Mouse (Mus musculus): ENCODE data around the gene Glb1. TPM values are rescaled to one million over a fixed set of nuclear protein-coding genes. Genes with fewer than 3 reads are reported as not detected.

The Glb1 gene
- polyA plus RNA-seq, 1 experiment from 2014 or later = 66.2 TPM

DNA sequence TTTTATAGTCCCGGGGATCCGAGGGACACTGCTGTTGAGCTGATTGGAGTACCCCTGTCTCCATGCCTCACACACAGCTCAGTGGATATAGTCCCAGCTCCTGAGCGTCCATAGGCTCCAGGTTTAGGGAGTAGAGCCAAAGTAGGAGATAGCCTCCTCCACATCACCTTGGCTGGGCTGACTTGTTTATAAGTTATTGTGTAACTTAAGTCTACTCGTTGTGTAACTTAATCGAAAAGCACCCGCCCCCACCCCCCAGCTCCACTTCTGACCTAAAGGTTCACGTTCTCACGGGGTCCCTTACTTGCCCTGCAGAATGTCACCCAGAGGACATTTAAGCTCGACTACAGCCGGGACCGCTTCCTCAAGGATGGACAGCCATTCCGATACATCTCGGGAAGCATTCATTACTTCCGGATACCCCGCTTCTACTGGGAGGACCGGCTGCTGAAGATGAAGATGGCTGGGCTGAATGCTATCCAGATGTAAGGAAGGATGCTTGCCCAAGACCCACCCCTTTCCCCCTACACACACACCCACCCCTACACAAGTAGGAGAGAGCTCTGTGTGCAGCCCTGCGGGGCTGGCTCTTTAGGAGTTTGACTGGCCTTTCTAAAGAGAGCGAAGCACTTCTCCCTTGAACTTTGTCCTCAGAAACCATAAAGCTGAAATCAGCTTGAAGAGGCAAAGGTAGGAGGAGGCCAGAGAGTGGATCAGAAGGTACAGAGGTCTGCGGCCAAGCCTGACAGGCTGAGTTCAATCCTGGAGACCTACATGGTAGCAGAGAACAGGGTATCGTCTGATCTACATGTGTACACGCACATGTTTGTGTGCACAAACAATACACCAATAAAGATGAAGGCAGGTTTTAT is 16.0 kb downstream of the Glb1 start:
- no peaks in the 10 kb centered on the region for H3K27me3 ChIP-seq
- in situ Hi-C loops (cut with MboI; ENCODE audit: low pct_unique_long_range_greater_than_20kb) = loop anchor here (5.0 kb wide), 2 partner anchors 80 to 165 kb away; no protein-coding TSS in a partner anchor
- POLR2A ChIA-PET = no interaction called here
- TF ChIP-seq CTCF (IDR thresholded peaks at IDR 0.05) = no peak
- CTCF ChIA-PET = interaction anchor here (0.9 to 3.3 kb wide), 10 partner anchors 9 to 94 kb away, joined by 3 to 24 read pairs (median 4); no protein-coding TSS in a partner anchor
- ATAC-seq (no peak), DNase-seq (ENCODE audit: low read depth, low spot score) (no peak)

DNA sequence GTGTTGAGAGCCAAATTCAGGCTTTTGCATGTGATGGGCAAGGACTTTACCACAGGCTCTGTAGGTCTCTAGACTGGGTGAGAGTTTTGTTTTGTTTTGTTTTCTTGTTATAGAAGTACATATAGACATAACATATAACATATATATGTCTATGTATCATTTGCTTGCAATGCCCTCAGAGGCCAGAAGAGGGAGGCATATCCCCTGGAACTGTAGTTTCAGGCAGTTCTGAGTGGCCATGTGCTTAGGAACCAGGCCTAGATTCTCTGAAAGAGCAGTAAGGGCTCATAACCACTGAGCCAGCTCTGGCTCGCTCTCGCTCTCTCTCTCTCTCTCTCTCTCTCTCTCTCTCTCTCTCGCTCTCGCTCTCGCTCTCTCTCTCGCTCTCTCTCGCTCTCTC is 17.3 kb downstream of the Glb1 start:
- DNase-seq (ENCODE audit: low read depth, low spot score) = no peak
- in situ Hi-C loops (cut with MboI; ENCODE audit: low pct_unique_long_range_greater_than_20kb) = loop anchor here (5.0 kb wide), 2 partner anchors 79 to 164 kb away; no protein-coding TSS in a partner anchor
- no peak for ATAC-seq
- TF ChIP-seq CTCF (IDR thresholded peaks at IDR 0.05) = peak; percentile 79
- CTCF ChIA-PET = no interaction called here
- POLR2A ChIA-PET = no interaction called here
- no peaks in the 10 kb centered on the region for H3K27me3 ChIP-seq

DNA sequence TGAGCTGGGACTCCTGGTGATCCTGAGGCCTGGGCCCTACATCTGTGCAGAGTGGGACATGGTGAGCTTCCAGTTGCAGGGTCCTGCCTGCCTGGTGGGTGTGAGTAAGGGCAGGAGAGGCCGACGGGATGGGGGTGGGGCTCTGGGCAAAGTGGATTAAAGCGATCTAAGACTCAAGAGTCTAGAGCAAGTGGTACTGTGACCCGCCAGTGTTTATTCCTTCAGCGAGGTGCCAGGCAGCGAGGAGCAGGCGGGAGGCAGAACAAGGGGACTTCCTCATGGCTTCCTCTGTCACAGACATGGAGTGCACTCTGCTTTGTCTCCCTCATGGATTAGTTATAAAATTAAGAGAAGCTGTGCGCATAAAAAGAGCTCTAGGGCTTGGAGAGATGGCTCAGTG is 19.6 kb downstream of the Glb1 start:
- no peak for TF ChIP-seq CTCF (IDR thresholded peaks at IDR 0.05)
- ChIA-PET CTCF (interaction anchor here (1.4 to 1.7 kb wide), 2 partner anchors 78 to 161 kb away, joined by 4 to 5 read pairs; no protein-coding TSS in a partner anchor), POLR2A (no interaction called here)
- in situ Hi-C loops (cut with MboI; ENCODE audit: low pct_unique_long_range_greater_than_20kb) = no loop called here
- no peak for DNase-seq (ENCODE audit: low read depth, low spot score)
- no peak for ATAC-seq
- no peaks in the 10 kb centered on the region for H3K27me3 ChIP-seq

DNA sequence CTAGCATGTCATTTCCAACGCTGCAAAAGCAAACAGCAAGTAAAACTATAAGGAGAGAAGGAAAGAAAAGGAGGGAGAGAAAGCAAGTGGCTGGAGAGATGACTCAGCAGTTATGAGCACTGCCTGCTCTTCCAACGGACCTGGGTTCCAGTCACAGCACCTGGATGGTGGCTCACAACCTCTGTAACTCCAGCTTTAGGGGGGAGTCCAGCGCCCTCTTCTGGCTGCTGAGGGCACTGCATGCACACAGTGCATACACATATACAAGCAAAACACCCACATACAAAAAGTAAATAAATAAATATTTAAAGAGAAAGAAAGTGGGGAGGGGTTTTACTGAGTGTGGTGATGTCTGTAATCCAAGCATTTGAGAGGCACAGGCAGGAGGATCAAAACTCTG is 20.2 kb downstream of the Glb1 start:
- ChIA-PET CTCF (interaction anchor here (1.4 to 1.7 kb wide), 2 partner anchors 78 to 160 kb away, joined by 4 to 5 read pairs; no protein-coding TSS in a partner anchor), POLR2A (no interaction called here)
- no peaks in the 10 kb centered on the region for H3K27me3 ChIP-seq
- in situ Hi-C loops (cut with MboI; ENCODE audit: low pct_unique_long_range_greater_than_20kb) = no loop called here
- DNase-seq (ENCODE audit: low read depth, low spot score) (no peak), ATAC-seq (no peak)
- TF ChIP-seq CTCF (IDR thresholded peaks at IDR 0.05) = no peak

DNA sequence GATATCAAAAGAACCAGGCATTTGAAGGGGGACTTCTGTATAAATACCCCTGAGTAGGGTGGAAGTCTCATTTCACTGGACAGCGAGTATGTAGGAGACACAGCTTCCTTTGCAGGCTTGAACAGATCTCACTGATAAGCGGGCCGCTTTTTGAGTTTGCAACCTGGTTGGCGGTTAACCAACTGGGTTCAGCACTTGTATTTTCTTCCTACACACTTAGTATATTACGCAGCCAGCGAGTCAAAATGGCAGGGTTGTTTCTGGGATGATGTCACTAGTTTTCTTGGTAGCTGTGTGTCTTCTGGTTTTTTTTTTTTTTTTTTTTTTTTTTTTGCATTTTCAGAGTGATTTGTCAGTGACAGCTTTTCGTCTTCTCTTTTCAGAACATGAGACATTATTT is 20.9 kb downstream of the Glb1 start:
- DNase-seq (ENCODE audit: low read depth, low spot score) = no peak
- POLR2A ChIA-PET = no interaction called here
- in situ Hi-C loops (cut with MboI; ENCODE audit: low pct_unique_long_range_greater_than_20kb) = no loop called here

DNA sequence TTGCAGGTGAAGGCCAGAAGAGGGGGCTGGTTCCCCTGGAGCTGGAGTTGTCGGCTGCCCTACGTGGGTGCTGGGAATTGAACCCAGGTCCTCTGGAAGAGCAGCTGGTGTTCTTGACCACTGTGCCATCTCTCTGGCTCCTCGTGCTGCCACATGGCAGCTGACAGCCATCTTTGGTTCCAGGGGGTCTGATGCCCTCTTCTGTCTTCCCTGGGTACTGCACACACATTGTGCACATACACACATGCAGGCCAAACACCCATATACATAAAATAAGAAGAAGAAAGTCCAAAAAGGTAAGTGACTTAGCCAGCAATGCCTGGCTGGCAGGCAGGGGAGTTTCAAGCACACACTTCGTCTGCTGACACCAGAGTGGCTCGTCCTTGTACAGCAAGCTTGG is 24.7 kb downstream of the Glb1 start:
- ATAC-seq (no peak), DNase-seq (ENCODE audit: low read depth, low spot score) (no peak)
- CTCF ChIA-PET = no interaction called here
- TF ChIP-seq CTCF (IDR thresholded peaks at IDR 0.05) = no peak
- POLR2A ChIA-PET = no interaction called here
- H3K27me3 ChIP-seq = no peaks in the 10 kb centered on the region
- in situ Hi-C loops (cut with MboI; ENCODE audit: low pct_unique_long_range_greater_than_20kb) = no loop called here

More for the DNA sequence above, 20.9 kb downstream of the Glb1 start:
- no peak for TF ChIP-seq CTCF (IDR thresholded peaks at IDR 0.05)
- H3K27me3 ChIP-seq = no peaks in the 10 kb centered on the region
- ATAC-seq = no peak
- CTCF ChIA-PET = no interaction called here

DNA sequence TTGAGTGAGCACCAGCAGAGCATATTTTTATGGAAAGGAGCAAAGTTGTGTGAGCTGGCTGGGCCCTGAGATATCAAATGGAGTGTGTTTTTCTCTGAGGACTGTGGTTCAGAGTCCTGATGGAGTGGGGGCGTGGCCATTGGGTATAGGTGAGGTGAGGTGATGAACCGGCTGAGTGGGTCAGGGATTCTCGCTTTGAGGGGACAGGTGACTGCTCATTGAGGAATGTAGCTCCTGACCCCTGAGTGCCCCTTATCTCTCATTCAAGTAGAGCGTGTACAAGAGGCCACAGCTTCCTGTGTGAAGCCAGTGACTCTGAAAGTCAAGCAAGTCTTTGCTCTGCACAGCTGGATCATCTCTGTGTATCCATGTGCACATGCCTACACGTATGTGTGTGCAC is 25.3 kb downstream of the Glb1 start:
- ChIA-PET CTCF (no interaction called here), POLR2A (no interaction called here)
- ATAC-seq = no peak
- H3K27me3 ChIP-seq = no peaks in the 10 kb centered on the region
- in situ Hi-C loops (cut with MboI; ENCODE audit: low pct_unique_long_range_greater_than_20kb) = no loop called here
- no peak for DNase-seq (ENCODE audit: low read depth, low spot score)
- TF ChIP-seq CTCF (IDR thresholded peaks at IDR 0.05) = no peak

DNA sequence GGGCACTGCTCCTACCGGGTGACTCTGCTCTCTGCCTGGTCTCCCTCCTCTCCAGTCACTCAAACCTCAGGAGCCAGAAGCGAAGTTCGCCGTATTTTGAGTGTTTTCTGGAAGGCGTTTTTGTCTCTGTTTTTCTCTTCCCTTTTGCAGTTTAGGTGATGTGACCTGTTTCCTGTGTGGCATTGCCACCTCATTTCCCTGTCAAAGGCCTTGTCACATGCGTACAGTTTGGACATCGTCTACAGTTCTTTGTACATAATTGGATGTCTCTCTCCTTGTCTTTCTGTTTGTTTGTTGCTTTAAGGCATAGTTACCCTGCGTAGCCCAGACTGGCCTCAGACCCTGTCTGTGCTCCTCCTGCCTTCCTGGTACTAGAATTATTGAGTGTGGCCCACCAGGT is 26.5 kb downstream of the Glb1 start:
- POLR2A ChIA-PET = no interaction called here
- TF ChIP-seq CTCF (IDR thresholded peaks at IDR 0.05) = no peak
- DNase-seq (ENCODE audit: low read depth, low spot score) (no peak), ATAC-seq (no peak)
- H3K27me3 ChIP-seq = no peaks in the 10 kb centered on the region
- CTCF ChIA-PET = no interaction called here
- in situ Hi-C loops (cut with MboI; ENCODE audit: low pct_unique_long_range_greater_than_20kb) = no loop called here

DNA sequence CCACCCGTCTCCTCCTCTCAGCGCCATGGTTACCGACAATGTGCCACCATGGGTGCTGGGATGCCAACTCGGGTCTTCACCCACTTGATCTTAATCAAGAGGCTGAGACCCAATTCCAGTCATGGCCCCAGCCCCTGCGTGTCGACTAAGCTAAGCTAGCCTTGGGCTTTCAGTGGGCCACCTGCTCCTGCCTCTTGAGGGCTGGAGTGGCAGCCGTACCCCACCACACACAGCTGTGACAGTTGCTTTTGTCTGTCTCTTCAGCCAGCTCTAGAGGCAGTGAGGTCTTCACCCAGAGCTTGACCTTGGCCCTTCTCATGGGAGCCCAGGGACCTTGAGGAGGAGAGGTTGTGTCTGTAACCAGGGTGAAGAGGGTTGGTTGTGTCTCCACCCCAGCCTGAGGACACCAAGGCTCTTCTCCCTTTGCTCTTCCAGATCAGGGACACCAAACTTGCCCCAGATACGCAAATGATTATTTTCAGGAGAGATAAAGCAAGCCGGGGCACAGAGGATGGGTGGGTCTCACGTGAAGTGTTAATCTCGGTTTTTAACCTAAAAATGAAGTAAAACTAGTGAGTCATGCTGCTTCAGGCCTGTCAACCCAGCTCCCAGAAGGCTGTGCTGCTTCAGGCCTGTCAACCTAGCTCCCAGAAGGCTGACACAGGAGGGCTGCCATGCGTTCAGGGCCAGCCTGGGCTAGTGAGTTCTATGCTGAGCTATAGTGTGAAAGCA is 27.4 kb downstream of the Glb1 start:
- ATAC-seq = no peak

DNA sequence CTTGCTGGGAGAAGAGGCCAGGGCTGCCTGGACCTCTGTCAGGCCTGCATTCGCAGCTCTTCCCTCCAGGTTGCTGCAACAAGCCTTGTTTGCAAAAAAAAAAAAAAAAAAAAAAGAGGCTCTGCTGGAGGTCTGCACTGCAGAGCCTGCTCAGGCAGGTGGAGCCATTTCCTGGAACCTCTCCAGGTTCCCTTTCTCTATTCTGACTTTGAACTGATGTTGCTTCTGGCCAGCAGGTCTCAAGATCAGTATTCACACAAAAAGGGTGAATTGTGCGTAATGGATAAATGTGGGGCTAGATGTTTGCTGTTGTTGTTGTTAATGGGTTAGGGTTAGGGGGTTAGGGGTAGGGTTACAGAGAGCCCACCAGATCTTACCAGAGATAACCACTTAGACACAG is 34.8 kb downstream of the Glb1 start:
- no peak for ATAC-seq
- POLR2A ChIA-PET = no interaction called here

More for the DNA sequence above, 27.4 kb downstream of the Glb1 start:
- ChIA-PET POLR2A (no interaction called here), CTCF (no interaction called here)
- in situ Hi-C loops (cut with MboI; ENCODE audit: low pct_unique_long_range_greater_than_20kb) = no loop called here
- no peak for TF ChIP-seq CTCF (IDR thresholded peaks at IDR 0.05)
- no peak for DNase-seq (ENCODE audit: low read depth, low spot score)
- H3K27me3 ChIP-seq = no peaks in the 10 kb centered on the region

DNA sequence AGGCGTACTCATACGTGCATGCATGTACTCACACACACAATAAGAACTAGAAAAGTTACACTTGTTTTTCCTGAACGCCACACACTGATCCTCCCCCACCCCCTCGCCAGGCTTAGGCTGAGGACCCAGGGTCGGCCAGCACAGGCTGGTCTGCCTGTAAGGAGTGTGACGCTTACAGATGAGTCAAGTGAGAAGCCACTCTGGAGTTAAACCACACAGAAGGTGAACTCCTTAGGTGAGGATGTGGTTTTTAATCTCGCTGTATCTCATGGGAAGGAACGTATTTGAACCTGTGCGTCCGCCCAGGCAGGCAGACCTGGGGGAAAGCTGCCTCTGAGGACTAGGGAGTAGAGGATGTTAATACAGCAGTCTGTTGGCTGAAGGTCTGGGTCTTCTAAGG is 39.7 kb downstream of the Glb1 start:
- ChIA-PET POLR2A (no interaction called here), CTCF (no interaction called here)
- in situ Hi-C loops (cut with MboI; ENCODE audit: low pct_unique_long_range_greater_than_20kb) = no loop called here
- ATAC-seq = no peak
- TF ChIP-seq CTCF (IDR thresholded peaks at IDR 0.05) = no peak
- H3K27me3 ChIP-seq = no peaks in the 10 kb centered on the region
- no peak for DNase-seq (ENCODE audit: low read depth, low spot score)

More for the DNA sequence above, 34.8 kb downstream of the Glb1 start:
- no peak for DNase-seq (ENCODE audit: low read depth, low spot score)
- TF ChIP-seq CTCF (IDR thresholded peaks at IDR 0.05) = no peak
- in situ Hi-C loops (cut with MboI; ENCODE audit: low pct_unique_long_range_greater_than_20kb) = no loop called here
- CTCF ChIA-PET = interaction anchor here (1.6 kb wide), 1 partner anchor 29 kb away, joined by 3 read pairs; no protein-coding TSS in a partner anchor
- H3K27me3 ChIP-seq = no peaks in the 10 kb centered on the region
